Mouse (Mus musculus) lung, embryonic 14.5 days (tissue): Measurements from ENCODE around the gene Pcyt1a. TPM values are rescaled to one million over a fixed set of nuclear protein-coding genes. Genes with fewer than 3 reads are reported as not detected.

Experiments used
- ATAC-seq: fragments of 200-750 bp; cut with Nextera tagmentation; 2 replicates; pipeline ENCODE4 v1.8.0; 2017; ENCODE audit warnings: mild to moderate bottlenecking, moderate TSS enrichment, moderate library complexity; ENCODE audit not compliant: insufficient read depth
- DNase-seq: peaks from one replicate; pipeline ENCODE4 v3.0.0-alpha.2; 2015
- H3K27ac ChIP-seq: fragments of 300-500 bp; sonication (generic); 2 replicates; pipeline ENCODE4 v1.5.1; 2014; ENCODE audit warnings: low read depth, mild to moderate bottlenecking, moderate library complexity
- H3K27me3 ChIP-seq: fragments of 300-500 bp; sonication (generic); 2 replicates; pipeline ENCODE4 v1.6.1; 2014; ENCODE audit warnings: low read length, control low read depth; ENCODE audit not compliant: insufficient read depth
- H3K36me3 ChIP-seq: fragments of 300-500 bp; sonication (generic); 2 replicates; pipeline ENCODE4 v1.6.1; 2014; ENCODE audit warnings: control low read depth; ENCODE audit not compliant: insufficient read depth
- H3K4me1 ChIP-seq: fragments of 300-500 bp; sonication (generic); 2 replicates; pipeline ENCODE4 v1.6.1; 2014; ENCODE audit warnings: antibody characterized with exemption, control low read depth; ENCODE audit not compliant: insufficient read depth
- H3K4me2 ChIP-seq: fragments of 300-500 bp; sonication (generic); 2 replicates; pipeline ENCODE4 v1.6.1; 2014; ENCODE audit warnings: mild to moderate bottlenecking
- H3K4me3 ChIP-seq: fragments of 300-500 bp; sonication (generic); 2 replicates; pipeline ENCODE4 v1.5.1; 2014; ENCODE audit warnings: low read depth, low read length
- H3K9ac ChIP-seq: fragments of 300-500 bp; sonication (generic); 2 replicates; pipeline ENCODE4 v1.6.1; 2014
- H3K9me3 ChIP-seq: fragments of 300-500 bp; sonication (generic); 2 replicates; pipeline ENCODE4 v1.6.1; 2016; ENCODE audit warnings: low read depth, low read length, control low read depth
- CTCF ChIP-seq: IDR thresholded peaks from 2 replicates; pipeline ENCODE4 v1.5.1; 2016; ENCODE audit warnings: antibody characterized with exemption, low read depth
- WGBS: fragments of 180-500 bp; shearing (Covaris S2); extraction: QIAGEN DNeasy Blood & Tissue Kit; methylation state at CpG from one replicate; pipeline ENCODE4 v1.1.7; 2014; 5-methylcytosine and 5-hydroxymethylcytosine counted together
- polyA plus RNA-seq: library from polyadenylated mRNA; unstranded; fragments of >200 nt; fragmentation: Nextera tagmentation; extraction: Ambion mirVana; gene quantifications from 2 replicates; pipeline ENCODE4 v1.2.1, GENCODE M21; 2014

Gene Pcyt1a
- polyA plus RNA-seq, 1 experiment from 2014 or later: 40.4 TPM

GRCm38 (mm10) chr16:32523462-32524243 lies 92.9 kb downstream of the Pcyt1a start:
- Histone ChIP-seq H3K9me3 (no peaks in the 10 kb centered on the region), H3K27me3 (no peaks in the 10 kb centered on the region), H3K4me1 (no peaks in the 10 kb centered on the region), H3K27ac (0 out of 2 replicates have a peak overlapping the region, but pooled peaks have one; percentile 19), H3K36me3 (no peaks in the 10 kb centered on the region), H3K4me3 (no peak overlapping the region), H3K9ac (no peak overlapping the region), H3K4me2 (no peak overlapping the region)
- DNase-seq (peak; percentile 46), ATAC-seq (no peak)
- no peak for TF ChIP-seq CTCF
- 40% methylated on average over 8 of the region's 8 CpGs for WGBS

- H3K9me3 ChIP-seq: no peaks in the 10 kb centered on the region
- H3K9ac ChIP-seq: no peak overlapping the region
- peak overlapping the region; percentile 13; the same call in 1 of the 2 replicates for H3K27ac ChIP-seq
- no peaks in the 10 kb centered on the region for H3K36me3 ChIP-seq
- WGBS: 50% methylated on average over 5 of the region's 5 CpGs
- no peak for TF ChIP-seq CTCF
- no peak overlapping the region for H3K4me2 ChIP-seq
- no peak overlapping the region for H3K4me3 ChIP-seq
- ATAC-seq: no peak
- H3K4me1 ChIP-seq: no peaks in the 10 kb centered on the region
- DNase-seq: no peak
- H3K27me3 ChIP-seq: no peaks in the 10 kb centered on the region
Observed at GRCm38 (mm10) chr16:32524244-32524615, 93.5 kb downstream of the Pcyt1a start.

Other genes starting within 250 kb of the Pcyt1a start
- gene Fbxo45, start 183.8 kb upstream of the Pcyt1a start, polyA plus RNA-seq: 19.9 and 23.9 TPM in 2 replicates
- gene Wdr53, start 183.7 kb upstream of the Pcyt1a start, polyA plus RNA-seq: 17.3 and 20.4 TPM in 2 replicates
- gene Smco1, start 159.5 kb upstream of the Pcyt1a start, polyA plus RNA-seq: not detected in 2 replicates
- gene Rnf168, start 153.5 kb upstream of the Pcyt1a start, polyA plus RNA-seq: 32.3 and 36.1 TPM in 2 replicates
- gene Ubxn7, start 98.7 kb upstream of the Pcyt1a start, polyA plus RNA-seq: 20.8 and 23.2 TPM in 2 replicates
- gene Tm4sf19, start 30.4 kb upstream of the Pcyt1a start, polyA plus RNA-seq: not detected in 2 replicates
- 27.7 and 28.1 TPM in 2 replicates for gene Tctex1d2, start 11.2 kb upstream of the Pcyt1a start, polyA plus RNA-seq
- 0.24 and 0.60 TPM in 2 replicates for gene Slc51a, start 57.0 kb downstream of the Pcyt1a start, polyA plus RNA-seq
- not detected in 2 replicates for gene Zdhhc19, start 65.3 kb downstream of the Pcyt1a start, polyA plus RNA-seq
- 64.5 and 71.2 TPM in 2 replicates for gene Tfrc, start 178.0 kb downstream of the Pcyt1a start, polyA plus RNA-seq
- 20.0 and 21.6 TPM in 2 replicates for gene Tnk2, start 213.0 kb downstream of the Pcyt1a start, polyA plus RNA-seq